Mouse (Mus musculus): ENCODE measurements around the gene Tespa1. TPM values are rescaled to one million over a fixed set of nuclear protein-coding genes. Genes with fewer than 3 reads are reported as not detected.

Tespa1 gene
- 10 to 100 TPM; 96.6 to 96.8 TPM for total RNA-seq (2023)

DNA sequence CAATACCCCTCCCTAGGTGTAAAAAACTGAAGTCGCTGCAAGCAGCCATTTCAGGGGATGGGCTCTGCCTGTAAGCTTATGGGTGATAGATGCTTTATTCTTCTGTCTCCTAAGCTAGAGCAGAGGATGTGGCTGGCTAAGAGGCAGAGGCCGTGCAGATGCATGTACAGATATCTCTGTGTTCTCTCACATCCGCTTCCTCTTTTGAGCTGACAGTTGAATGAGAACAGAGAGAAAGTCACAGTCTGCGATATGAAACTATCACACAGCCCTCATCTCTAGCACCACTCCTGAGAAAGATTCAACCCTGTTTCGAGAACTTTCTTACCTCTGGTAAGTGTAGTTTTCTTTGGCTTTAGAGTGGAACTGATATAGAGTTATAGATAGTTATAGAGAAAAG, at the start of gene Tespa1:
TSS of gene Tespa1 (plus strand) at position 234 of the 400 bp plus-strand sequence.

DNA sequence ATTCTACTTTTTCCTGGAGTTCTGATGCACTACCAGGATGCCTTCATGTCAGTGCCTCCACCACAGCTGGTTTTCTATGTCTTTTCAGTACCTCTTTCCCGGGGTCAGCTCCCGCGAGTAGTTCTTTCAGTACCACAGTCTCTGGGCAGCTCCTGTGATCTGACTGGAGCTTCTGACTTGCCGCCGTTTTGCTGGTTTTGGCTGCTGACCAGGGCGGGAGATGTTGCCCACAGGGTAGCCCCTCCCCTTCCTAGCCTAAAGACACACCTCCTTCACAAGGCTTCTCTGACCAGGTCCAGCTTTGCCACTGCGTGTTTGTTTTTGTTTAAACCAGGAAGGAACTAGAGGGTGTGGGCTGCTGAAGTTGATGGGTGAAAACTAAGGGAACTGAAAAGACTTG, 42.6 kb upstream of the Tespa1 start, which contains the start of gene Neurod4:
TSS of gene Neurod4 (minus strand) at position 175 of the 400 bp plus-strand sequence.

DNA sequence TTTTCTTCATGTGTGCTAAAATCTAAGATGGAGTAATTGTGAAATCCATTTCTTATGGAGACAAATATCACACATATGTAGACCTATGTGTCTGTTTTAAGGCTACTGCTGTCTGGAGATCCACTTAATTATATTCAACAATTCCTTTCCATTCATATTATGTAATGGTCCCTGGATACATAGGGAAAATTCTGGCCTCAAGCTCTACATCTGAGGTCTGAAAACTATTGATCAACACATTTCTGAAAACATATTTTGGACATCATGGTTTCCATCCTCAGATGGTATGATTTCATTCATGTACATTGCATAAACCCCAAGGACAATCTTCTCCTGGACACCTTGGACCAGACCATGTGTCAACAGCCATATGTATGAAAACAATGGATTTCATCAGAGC, 71.6 kb downstream of the Tespa1 start, which contains the start of gene Vmn2r84:
TSS of gene Vmn2r84 (minus strand) at position 101 of the 400 bp plus-strand sequence.

Other genes with a start within 250 kb of the Tespa1 start
- not detected for gene Olfr823, start 207.5 kb upstream of the Tespa1 start, total RNA-seq (2023)
- gene Olfr824, start 192.9 kb upstream of the Tespa1 start, total RNA-seq (2023): not detected
- not detected for gene Olfr825, start 156.1 kb upstream of the Tespa1 start, total RNA-seq (2023)
- gene Olfr826, start 138.7 kb upstream of the Tespa1 start, total RNA-seq (2023): not detected
- gene Olfr827, start 108.5 kb upstream of the Tespa1 start, total RNA-seq (2023): not detected
- under 1 TPM in 1 of 2 experiments, not detected in 1; 0.33 TPM for gene Neurod4, start 42.6 kb upstream of the Tespa1 start, total RNA-seq (2023)
- gene Vmn2r84, start 71.5 kb downstream of the Tespa1 start, total RNA-seq (2023): not detected
- gene Vmn2r85, start 106.8 kb downstream of the Tespa1 start, total RNA-seq (2023): not detected
- not detected for gene Vmn2r86, start 133.2 kb downstream of the Tespa1 start, total RNA-seq (2023)
- not detected for gene Vmn2r87, start 174.5 kb downstream of the Tespa1 start, total RNA-seq (2023)

Measured in B cell, adult 67 days (primary cell).